Mouse (Mus musculus) ES-E14 (cell line): Measurements from ENCODE around the gene Cfap99.

Source experiments
- MAFK ChIP-seq: IDR thresholded peaks from 2 replicates; pipeline ENCODE4 v1.6.1; 2014; ENCODE audit warnings: mild to moderate bottlenecking, low read depth, low read length, inconsistent platforms; ENCODE audit not compliant: insufficient read depth
- ZC3H11A ChIP-seq: IDR thresholded peaks from 2 replicates; pipeline ENCODE4 v1.6.1; 2012; ENCODE audit warnings: low read depth, mild to moderate bottlenecking, inconsistent platforms, low read length, borderline replicate concordance

- TF ChIP-seq ZC3H11A (no peak), MAFK (no peak)
Measured at GRCm38 (mm10) chr5:34246443-34246842, 42.0 kb upstream of the Cfap99 start.
